Mouse (Mus musculus): Measurements from ENCODE around the gene Obox3.
"Not testable (repeated sequence)": the region's sequence is repeated elsewhere in the genome, so short reads cannot be mapped to it uniquely, and the experiment has no call there.

The Obox3 gene

GRCm38 (mm10) chr7:15639802-15640201, at the start of gene Obox3:
Gene Obox3 (minus strand): TSS chr7:15639902.
- DNase-seq (ENCODE audit: low spot score), result not testable (repeated sequence)

DNA sequence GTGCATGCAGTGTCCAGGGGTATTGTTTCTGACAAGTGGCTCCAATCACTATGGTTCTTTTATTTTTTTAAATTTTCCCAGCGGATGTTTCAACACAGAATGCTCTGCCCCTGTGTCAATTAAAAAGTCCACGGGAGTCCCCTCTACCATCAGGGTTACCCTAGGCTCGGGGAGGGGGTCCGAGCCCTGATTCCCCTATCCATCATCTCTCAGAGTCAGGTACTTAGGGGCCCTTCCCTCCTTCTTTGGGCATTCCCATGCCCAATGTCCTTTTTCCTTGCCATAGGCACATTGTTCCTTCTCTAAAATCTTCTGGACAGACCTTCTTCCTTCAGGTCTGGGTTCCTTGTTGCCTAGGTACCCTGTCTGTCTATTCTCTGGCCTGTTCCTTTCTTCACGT, 130.3 kb downstream of the Obox3 start:
- not testable (repeated sequence) for DNase-seq (ENCODE audit: low spot score)
